Mouse (Mus musculus): ENCODE results near the gene Rhog.

- TF ChIP-seq CTCF (IDR thresholded peaks at IDR 0.05; ENCODE audit: extremely low read depth, insufficient read depth, low read length) (no peak), POLR2A (IDR thresholded peaks at IDR 0.05; ENCODE audit: extremely low read depth, insufficient read depth, low read length) (no peak)
Observed at GRCm38 (mm10) chr7:102242371-102242770, 13.5 kb downstream of the Rhog start.
